Mouse (Mus musculus) embryo, embryonic 9.5 days (tissue): Measurements from ENCODE around the gene Aebp1.

Experiments used
- DNase-seq: peaks from one replicate; pipeline ENCODE4 v3.0.0-alpha.2; 2017; ENCODE audit errors: extremely low spot score

Gene Aebp1

DNA sequence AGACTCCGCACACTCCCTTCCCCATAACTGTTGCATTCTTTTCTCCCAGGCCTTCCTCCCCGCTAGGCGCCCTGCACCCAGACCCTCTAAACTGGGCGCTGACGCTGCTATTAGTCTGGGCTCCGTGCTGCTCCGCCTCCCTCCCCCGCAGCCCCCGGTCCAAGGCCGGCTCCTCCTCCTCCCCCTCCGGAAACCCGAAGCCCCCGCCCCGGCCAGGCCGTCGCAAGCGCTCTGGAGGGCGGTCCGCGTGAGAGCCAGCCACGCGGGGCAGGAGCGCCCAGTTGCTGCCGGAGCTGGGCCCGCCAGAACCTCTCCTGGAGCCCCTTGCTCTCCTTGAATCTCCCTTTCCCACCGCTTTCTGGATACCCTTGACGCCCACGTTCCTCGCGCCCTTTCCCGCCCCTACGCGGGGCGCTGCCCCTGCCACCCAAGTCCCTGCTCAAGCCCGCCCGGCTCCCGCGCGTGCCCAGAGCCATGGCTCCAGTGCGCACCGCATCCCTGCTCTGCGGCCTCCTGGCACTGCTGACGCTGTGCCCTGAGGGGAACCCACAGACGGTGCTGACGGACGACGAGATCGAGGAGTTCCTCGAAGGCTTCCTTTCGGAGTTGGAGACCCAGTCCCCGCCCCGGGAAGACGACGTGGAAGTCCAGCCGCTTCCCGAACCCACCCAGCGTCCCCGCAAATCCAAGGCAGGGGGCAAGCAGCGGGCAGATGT lies at the start of gene Aebp1:
Gene Aebp1, plus strand, starts transcription at position 270 of the 716 bp plus-strand sequence.
- DNase-seq = peak; percentile 48

DNA sequence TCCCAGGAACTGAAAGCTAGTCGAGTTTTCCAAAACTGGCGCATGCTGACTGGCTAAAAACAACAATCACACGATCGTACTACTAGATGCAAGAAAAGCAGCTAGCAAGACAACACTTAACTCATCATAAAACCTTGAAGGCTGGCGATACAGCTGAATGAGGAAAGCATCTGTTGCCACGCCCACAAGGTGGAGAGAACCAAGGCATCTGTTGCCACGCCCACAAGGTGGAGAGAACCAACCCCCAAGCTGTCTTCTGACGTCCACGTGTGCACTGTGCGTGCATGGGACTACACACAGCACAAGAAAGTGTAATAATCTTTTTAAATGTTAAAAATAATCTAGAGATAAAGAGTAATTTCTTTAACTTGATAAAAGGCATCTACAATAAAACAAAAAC lies 48.4 kb upstream of the Aebp1 start:
- DNase-seq = no peak

DNA sequence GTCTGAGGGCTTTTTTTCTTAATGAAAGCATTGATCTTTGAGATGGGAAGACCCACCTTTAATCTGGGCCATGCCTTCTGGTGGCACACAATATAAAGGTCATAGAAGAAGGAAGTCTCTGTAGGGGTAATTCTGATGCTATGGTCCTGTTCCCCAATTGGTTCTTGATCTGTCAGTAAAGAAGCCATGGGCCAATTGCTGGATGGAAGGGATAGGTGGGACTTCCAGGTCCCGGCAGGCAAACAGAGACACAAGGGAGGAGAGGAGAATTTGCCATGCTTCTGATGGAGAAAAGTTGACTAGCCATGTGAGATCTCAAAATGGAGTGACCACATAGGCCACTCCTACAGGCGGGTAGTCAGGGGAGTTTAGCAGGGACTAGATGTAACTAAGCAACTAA lies 42.5 kb upstream of the Aebp1 start:
- DNase-seq = no peak

DNA sequence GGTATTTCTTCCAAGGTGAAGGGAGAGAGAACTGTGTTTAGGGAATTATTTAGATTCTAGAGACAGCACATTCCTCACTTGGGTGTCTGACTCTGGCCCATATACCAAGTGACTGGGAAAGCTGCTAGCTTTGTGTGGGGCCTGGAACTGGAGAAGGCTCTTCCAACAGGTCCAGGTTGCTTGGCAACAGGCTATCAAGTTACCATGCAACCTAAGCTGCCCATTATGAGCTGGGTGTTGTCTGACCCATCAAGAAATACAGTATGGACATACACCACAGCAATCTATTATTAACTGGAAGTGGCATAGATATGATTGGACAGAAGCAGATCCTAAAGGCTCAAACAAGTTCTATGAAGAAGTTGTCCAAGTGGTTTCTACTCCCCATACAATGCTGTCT lies 36.3 kb upstream of the Aebp1 start:
- no peak for DNase-seq

DNA sequence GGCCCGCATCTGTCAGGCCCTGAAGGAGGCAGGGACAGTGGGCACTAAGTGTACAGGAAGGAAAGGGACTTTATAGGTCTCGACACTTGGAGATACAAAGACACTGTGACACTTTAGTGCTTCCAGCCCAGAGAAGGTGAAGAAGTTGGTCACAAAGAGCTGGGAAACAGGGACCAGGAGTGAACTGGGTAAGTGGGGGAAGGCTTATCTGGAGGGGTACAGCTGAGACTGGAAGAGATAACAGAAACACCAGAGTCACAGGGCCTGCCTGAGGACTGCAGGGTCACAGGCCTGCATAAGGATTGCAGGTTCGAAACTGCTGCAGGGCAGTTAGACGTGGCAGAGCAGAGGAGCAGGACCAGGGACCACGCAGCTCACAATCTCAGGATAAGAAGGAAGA lies 33.8 kb upstream of the Aebp1 start:
- DNase-seq = no peak

DNA sequence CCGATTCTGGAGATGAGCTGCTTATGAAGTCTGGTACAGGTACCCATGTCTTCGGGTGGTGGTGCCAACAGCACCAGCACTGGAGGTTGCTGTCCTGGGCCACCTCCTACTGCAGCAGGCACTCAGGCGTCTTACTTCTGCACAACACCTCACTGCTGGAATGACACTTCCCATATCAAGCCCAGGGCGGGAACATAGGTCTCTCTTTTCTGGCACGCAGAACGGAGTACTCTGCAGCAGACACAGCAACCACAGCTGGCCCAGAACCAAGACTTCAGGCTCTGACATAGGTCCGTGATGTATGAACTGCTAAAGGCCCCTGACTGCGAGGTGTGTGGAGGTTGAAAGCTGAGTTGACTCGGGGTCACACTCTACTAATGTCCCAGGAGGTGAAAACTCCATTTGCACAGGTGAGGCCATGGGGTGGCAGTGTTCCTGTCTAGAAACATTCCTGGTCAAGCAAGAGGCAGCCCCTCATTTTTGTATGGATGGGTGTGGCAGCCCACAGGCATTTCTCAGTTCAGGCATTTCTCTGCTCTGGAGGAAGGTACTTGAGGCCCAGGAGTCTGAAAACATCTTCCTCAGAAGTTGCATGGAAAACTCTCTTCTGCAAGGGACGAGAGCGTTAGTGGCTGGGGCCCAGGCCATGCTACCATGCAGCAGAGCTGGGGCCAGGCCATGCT lies 33.1 kb upstream of the Aebp1 start:
- no peak for DNase-seq

- no peak for DNase-seq
Observed at GRCm38 (mm10) chr11:5829327-5829726, 32.4 kb upstream of the Aebp1 start.

- DNase-seq = no peak
Observed at GRCm38 (mm10) chr11:5834506-5834905, 27.2 kb upstream of the Aebp1 start.

- no peak for DNase-seq
Observed at GRCm38 (mm10) chr11:5835057-5835456, 26.7 kb upstream of the Aebp1 start.

GRCm38 (mm10) chr11:5836126-5836525 lies 25.6 kb upstream of the Aebp1 start:
- no peak for DNase-seq

GRCm38 (mm10) chr11:5837251-5838246 lies 24.2 kb upstream of the Aebp1 start, which contains the start of gene Polm:
TSS of gene Polm (minus strand) at chr11:5838016.
- DNase-seq = peak; percentile 94

DNA sequence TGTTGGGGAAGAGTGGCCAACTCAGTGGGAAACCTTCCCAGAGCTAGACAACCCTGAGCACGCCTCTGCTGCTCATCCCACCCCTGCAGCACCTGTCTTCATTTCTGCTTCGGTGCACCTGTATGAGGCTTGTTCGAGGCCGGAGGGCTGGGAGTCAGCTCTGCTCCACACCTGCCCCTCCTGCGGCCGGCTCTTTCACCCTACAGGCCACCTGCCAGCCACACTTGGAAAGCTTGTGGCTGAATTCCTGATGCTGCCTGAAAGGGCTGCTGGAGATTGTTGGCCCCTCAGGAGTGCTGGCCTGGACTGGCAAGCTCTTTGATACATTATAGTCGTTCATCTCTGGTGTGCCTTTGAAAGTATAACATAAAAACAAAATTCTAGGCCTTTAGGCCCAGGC lies 21.4 kb upstream of the Aebp1 start:
- no peak for DNase-seq

GRCm38 (mm10) chr11:5841751-5842150 lies 20.0 kb upstream of the Aebp1 start:
- DNase-seq = no peak

- no peak for DNase-seq
Observed at GRCm38 (mm10) chr11:5843131-5843530, 18.6 kb upstream of the Aebp1 start.

DNA sequence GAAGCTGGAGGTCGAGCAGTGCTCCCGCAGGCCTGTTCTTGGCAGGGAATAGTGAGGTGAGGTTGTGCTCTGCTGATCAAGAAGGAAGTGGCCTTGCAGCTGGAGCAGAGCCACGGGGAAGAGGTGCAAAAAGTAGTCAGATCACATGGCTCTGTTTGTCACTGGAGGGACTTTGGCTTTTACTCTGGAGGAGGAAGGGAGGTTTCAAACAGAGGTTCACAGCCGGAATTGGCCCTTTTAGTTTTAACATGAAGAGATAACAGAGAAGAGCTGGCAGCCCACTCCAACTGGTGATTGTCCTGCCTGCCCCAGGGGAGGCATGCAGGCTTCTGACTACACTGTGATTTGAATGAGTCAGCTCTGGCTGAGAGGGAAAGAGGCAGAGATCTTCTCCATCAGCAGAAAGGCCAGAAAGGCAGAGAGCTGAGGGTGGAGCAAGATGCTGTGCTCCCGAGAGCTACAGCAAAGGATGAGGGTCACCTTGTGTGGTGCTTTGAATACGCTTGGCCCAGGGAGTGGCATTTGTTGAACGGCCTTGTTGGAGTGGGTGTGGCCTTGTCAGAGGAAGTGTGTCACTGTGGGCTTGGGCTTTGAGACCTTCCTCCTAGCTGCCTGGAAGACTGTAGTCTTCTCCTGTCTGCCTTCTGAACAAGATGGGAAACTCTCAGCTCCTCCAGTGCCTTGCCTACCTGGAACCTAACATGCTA lies 15.0 kb upstream of the Aebp1 start:
- DNase-seq = no peak

DNA sequence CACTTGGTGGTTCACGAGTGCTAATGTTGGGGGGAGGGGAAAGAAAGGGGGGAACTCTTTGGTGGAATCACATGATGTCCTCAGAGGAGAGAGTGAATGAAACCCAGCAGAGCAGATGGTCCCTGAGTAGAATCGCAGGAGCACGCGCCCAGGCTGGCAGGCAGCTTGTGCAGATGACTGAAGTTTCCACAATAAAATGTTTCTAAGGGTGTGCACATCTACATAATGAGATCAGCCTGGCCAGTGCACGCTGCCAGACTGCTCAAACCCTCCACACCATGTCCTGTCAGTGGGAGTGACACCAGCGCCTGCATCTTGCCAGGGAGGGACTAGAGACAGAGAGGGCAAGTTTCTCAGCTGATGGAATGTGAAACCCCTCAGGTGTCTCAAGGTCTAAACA lies 13.0 kb upstream of the Aebp1 start:
- no peak for DNase-seq

GRCm38 (mm10) chr11:5849316-5849715 lies 12.4 kb upstream of the Aebp1 start:
- no peak for DNase-seq

GRCm38 (mm10) chr11:5850452-5850851 lies 11.3 kb upstream of the Aebp1 start:
- DNase-seq = no peak

- DNase-seq = no peak
Observed at GRCm38 (mm10) chr11:5851021-5851736, 10.6 kb upstream of the Aebp1 start.

DNA sequence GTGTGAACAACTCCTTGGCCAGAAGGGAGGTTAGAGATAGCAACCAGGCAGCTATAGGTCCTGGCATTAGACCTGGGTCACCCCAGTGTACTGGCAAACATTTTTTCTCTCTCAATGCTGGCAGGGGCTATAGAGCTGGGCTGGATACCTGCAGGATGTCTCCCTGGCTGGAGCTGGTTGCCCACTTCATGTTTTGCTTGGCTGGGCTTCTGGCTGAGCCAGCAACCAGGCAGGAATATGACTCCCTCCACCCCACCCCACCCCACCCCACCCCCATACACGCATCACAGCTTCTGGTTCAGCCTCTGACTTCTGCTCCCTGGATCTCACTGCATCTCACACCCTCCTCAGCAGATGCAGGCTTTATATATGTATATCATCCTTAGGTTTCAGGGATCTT lies 9.4 kb upstream of the Aebp1 start:
- no peak for DNase-seq

- DNase-seq = no peak
Observed at GRCm38 (mm10) chr11:5855481-5855880, 6.3 kb upstream of the Aebp1 start.
